In the genomic region with DNA sequence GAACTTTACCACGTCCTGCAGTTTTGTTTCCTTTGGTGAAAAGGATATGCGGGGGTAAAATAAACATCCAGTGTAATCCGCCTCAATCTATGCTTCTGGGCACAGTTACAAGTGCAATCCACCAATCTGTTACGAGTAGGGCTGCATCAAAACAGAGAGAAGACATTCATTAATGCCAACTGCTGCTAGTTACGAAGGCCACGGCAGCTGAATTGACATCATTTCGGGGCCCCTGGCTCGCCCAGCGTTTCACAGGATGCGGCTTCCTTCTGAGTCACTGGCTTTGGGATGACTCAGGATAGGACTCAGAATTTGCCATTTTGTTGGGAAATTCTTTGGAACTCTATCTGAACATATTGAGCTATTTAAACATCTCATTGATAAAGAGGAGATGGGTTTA, we compare ENCODE assay signal across 12 mouse cellular contexts. TPM values are rescaled to one million over a fixed set of nuclear protein-coding genes. Genes with fewer than 3 reads are reported as not detected.
DNase-seq lines count a peak whose midpoint lies in the region; ATAC-seq and TF ChIP-seq lines count a peak whose summit lies in the region.
"Had no signal": no experiment of that assay in that cellular context is flagged by ENCODE, and none has a peak within 500 bp of the region (broad histone marks: within the 10 kb centered on the region; RNA-seq: fewer than 3 reads in every experiment).

No protein-coding gene starts in this region.

- no peak for TF ChIP-seq CTCF in hindbrain, postnatal 0 days (IDR thresholded peaks at IDR 0.05; ENCODE audit: low read depth)

- no peak for ATAC-seq in hindbrain, postnatal 0 days

- H3K4me3 ChIP-seq in hindbrain, postnatal 0 days (ENCODE audit: low read length) = no peak overlapping the region
- no peak overlapping the region for H3K4me3 ChIP-seq in myocyte
- H3K4me3 ChIP-seq: embryonic facial prominence, embryonic 15.5 days had no signal

- peak; percentile 48 to 52 for DNase-seq in left cerebral cortex, adult 18-20 months (ENCODE audit: low spot score in 2 of 2)
- DNase-seq in left cerebral cortex, adult 11 months (ENCODE audit: low spot score) = no peak
- DNase-seq in adrenal gland, postnatal 10 days = peak; percentile 51
- no peak for DNase-seq in hindbrain, postnatal 0 days (ENCODE audit: low spot score)
- DNase-seq in MN1 (ENCODE audit: low spot score) = no peak
- no peak for DNase-seq in lung, postnatal 36 days
- DNase-seq: cerebellum, adult 2 months; gastrocnemius, postnatal 14 days; kidney, adult 18-20 months had no signal

- no peaks in the 10 kb centered on the region for H3K9me3 ChIP-seq in hindbrain, postnatal 0 days (ENCODE audit: low read length)
- H3K9me3 ChIP-seq: embryonic facial prominence, embryonic 15.5 days had no signal

- H3ac ChIP-seq in myocyte (ENCODE audit: control insufficient read depth, insufficient read length) = no peak overlapping the region

- peak overlapping the region; percentile 84 for H3K4me2 ChIP-seq in hindbrain, postnatal 0 days (ENCODE audit: low read depth, low read length)
- peak overlapping the region; percentile 75 for H3K4me2 ChIP-seq in myocyte (ENCODE audit: low read depth)
- H3K4me2 ChIP-seq: embryonic facial prominence, embryonic 15.5 days had no signal

- no peak overlapping the region for H3K27ac ChIP-seq in hindbrain, postnatal 0 days
- H3K27ac ChIP-seq: embryonic facial prominence, embryonic 15.5 days had no signal

- no peaks in the 10 kb centered on the region for H3K4me1 ChIP-seq in hindbrain, postnatal 0 days (ENCODE audit: insufficient read depth, low read length)

- H3K27me3 ChIP-seq in hindbrain, postnatal 0 days (ENCODE audit: insufficient read depth, low read length) = no peaks in the 10 kb centered on the region
- no peaks in the 10 kb centered on the region for H3K27me3 ChIP-seq in myocyte (ENCODE audit: control insufficient read depth, insufficient read depth, insufficient read length)

- WGBS in hindbrain, postnatal 0 days = 69% methylated on average over 10 of the region's 10 CpGs

- no peaks in the 10 kb centered on the region for H3K79me2 ChIP-seq in myocyte (ENCODE audit: control insufficient read depth, insufficient read depth)

- no peaks in the 10 kb centered on the region for H3K36me3 ChIP-seq in hindbrain, postnatal 0 days (ENCODE audit: insufficient read depth, low read length)
- no peaks in the 10 kb centered on the region for H3K36me3 ChIP-seq in myocyte (ENCODE audit: control insufficient read depth, insufficient read depth)
- H3K36me3 ChIP-seq: embryonic facial prominence, embryonic 15.5 days had no signal

- no peak for TF ChIP-seq POLR2A in myocyte (IDR thresholded peaks at IDR 0.05; ENCODE audit: insufficient read length, low read depth)

- H3K9ac ChIP-seq in hindbrain, postnatal 0 days (replicated peaks; ENCODE audit: low read length) = no peak overlapping the region
- H3K9ac ChIP-seq: embryonic facial prominence, embryonic 15.5 days had no signal

TF ChIP-seq in myocyte, 11 proteins besides CTCF, POLR2A, EP300 and RAD21:
- TF ChIP-seq POLR2AphosphoS2 (IDR thresholded peaks at IDR 0.05; ENCODE audit: insufficient read length, low read depth) (no peak), TCF3 (IDR thresholded peaks at IDR 0.05; ENCODE audit: insufficient read length, low read depth) (no peak), SRF (IDR thresholded peaks at IDR 0.05; ENCODE audit: control insufficient read depth, insufficient read length, low read depth) (no peak), REST (IDR thresholded peaks at IDR 0.05; ENCODE audit: insufficient read depth, insufficient read length) (no peak), MYOD1 (IDR thresholded peaks at IDR 0.05; ENCODE audit: control insufficient read depth in 1 of 3, insufficient read length in 2 of 3, low read depth in 2 of 3) (peak in 1 of 3 experiments; percentile 62), MAX (IDR thresholded peaks at IDR 0.05; ENCODE audit: low read depth) (no peak)

RNA-seq across cellular contexts. Expression of gene Fam19a2, which starts 4.8 kb away (rescaled TPM):
- 10 to 100 TPM; 69.6 to 72.9 TPM for total RNA-seq in left cerebral cortex, adult 18-20 months (2021)
- 1 to 10 TPM; 1.2 to 1.5 TPM for total RNA-seq in adrenal gland, postnatal 10 days (2021)
- total RNA-seq in hindbrain, postnatal 0 days (2014; rRNA removed) = 90.5 and 94.7 TPM in 2 replicates
- polyA plus RNA-seq in hindbrain, postnatal 0 days (2015; fragmentation: Nextera tagmentation; extraction: Ambion mirVana) = 44.6 and 48.9 TPM in 2 replicates
- polyA plus RNA-seq in myocyte (2012; fragmentation: generic; extraction: Trizol) = 0.01 TPM
- total RNA-seq: monocyte, adult 5-6 weeks had no signal

Comparison
In these comparisons a context has a peak if more than half of its experiments do, and no peak if none do; other contexts are left out.
1. DNase-seq: peak in left cerebral cortex, adult 18-20 months (2 of 2) and adrenal gland, postnatal 10 days (single experiment); none in left cerebral cortex, adult 11 months (single experiment), hindbrain, postnatal 0 days (single experiment), MN1 (single experiment) and lung, postnatal 36 days (single experiment).
2. RNA of gene Fam19a2, which starts 4.8 kb away (total RNA-seq): 90.5 to 94.7 TPM in hindbrain, postnatal 0 days and 69.6 to 72.9 TPM in left cerebral cortex, adult 18-20 months; 1.2 to 1.5 TPM in adrenal gland, postnatal 10 days; every median in the first group is over 10 times any median in the second.